Mouse (Mus musculus) left cerebral cortex, postnatal 25 days (tissue): ENCODE results near the gene Sptbn4. TPM values are rescaled to one million over a fixed set of nuclear protein-coding genes. Genes with fewer than 3 reads are reported as not detected.

Experiments
- DNase-seq, 2 experiments: peaks; one replicate each; pipeline ENCODE4 v3.0.0; 2022; ENCODE audit warnings: low spot score in 2 of 2, mixed read lengths in 1 of 2
- intact Hi-C: fragments of 180-260 bp; cut with DNase I; formaldehyde crosslinking; loops from one replicate; pipeline ENCODE4 v1.15.1; 2025
- total RNA-seq, 2 experiments: library from RNA; stranded (reverse); gene quantifications; 2 replicates each; pipeline ENCODE4 v1.2.3; 2021

Sptbn4 gene
- total RNA-seq, 2 experiments from 2014 or later: 132 to 139 TPM

DNA sequence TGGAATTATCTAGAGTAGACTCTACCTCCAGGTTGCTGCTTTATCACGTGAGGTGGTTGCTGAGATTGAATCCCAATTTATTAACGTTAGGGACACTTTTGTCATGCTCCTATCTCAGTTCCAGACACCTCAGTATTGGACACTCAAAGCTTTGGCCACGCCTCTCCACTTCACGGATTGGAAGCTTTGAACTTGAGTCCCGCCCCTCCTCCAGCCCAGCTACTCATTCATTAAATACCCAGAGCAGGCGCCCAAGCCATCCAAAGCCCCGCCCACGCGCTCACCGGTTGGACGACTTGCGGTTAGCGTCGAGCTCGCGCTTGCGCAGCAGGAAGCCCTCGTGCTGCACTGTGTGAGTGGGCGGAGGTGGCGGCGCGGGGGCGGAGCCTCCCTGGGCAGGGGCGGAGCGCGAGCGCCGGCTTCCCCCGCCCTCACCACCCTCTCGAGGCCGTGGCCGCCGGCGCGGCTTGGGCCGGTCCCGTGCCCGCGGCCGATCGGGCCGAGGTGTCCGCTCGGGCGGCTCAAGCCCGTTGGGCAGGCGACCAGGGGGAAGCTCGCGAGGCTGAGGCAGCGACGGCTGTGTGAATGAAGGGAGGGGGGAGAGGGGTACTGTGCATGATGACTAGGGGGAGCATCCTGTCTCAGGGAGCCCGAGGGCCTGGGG lies 86.1 kb downstream of the Sptbn4 start:
- intact Hi-C loops: no loop called here
- DNase-seq: peak; percentile 98 to 99

DNA sequence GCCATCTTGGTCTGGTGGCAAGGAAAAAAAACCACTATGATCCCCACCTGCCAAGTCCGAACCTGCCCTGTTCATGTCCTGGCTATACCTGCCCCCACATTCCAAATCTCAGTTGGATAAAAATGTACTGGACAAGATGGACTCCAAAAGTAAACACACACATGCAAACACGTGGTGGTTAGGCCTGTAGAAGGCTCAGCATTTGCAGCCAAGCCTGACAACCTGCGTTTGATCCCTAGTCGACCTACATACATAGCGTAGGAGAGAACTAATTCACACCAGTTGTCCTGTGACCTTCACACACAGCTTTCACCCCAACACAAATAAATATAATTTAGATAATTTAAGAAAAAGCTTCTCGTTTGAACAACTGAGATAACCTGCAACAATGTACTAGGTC lies 86.7 kb downstream of the Sptbn4 start:
- no peak for DNase-seq
- intact Hi-C loops: no loop called here

DNA sequence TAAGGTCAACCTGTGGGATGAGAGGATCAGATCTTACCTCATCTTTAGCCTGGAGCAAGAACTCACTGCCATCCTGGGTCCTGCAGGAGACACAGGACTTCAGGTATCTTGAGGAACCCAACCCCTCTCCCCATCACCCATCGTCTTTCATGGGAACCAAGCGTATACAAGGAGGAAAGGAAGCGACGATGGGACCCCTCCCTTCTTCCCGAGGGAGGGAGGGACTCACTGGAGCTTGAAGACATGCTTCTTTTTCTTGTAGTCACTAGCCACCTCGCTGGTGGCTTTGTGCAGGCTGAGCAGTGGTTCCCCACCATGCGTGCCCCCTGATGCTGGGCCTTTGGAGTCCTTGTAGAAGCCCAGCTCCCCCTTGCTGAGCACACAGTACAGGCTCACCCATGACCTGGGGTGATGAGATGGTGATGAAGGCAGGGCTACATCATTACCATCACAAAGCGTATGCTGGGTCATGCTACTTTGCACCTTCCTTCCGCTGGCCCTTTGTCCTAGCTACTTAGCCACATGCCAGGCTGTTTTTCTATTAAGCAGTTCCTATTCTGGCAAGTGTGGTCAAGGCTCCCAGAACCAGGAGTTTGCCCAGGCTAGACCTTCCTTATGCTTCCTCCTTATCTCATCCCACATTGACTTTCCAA lies 87.7 kb downstream of the Sptbn4 start:
- intact Hi-C loops: no loop called here
- DNase-seq: no peak

DNA sequence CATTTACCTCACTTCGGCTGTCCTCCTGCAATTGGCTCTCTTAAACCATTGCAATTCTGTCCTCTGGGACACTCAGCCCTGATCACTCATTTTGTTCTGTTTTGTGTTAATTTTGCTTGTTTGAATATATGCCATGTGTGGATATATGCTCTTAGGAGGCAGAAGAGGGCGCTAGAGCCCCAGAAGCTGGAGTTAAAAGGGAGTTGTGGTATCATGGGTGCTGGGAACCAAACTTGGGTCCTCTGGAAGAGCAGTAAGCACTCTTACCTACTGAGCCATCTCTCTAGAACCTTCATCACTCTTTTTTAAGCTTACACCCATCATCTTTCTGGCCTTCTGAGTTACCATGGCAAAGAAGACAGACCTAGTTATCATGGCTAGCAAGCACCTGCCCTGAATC lies 88.3 kb downstream of the Sptbn4 start:
- intact Hi-C loops: no loop called here

DNA sequence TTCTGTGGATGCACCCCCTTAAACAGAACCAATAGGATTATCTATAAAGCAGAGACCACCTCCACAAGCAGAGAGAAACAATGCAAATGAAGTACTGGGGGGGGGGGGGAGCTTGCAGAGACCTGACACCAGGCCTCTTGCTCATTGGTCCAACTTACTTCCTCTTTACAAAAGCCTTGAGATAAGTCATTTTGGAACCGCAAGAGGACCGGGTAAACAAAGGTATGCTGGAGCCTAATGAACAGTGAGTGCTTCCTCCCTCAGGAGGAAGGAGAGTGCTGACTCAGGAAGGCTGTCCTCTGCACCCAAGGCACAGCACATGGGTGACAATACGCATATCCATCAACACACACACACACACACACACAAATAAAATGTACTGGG lies 89.9 kb downstream of the Sptbn4 start:
- intact Hi-C loops: no loop called here
- no peak for DNase-seq

More for the DNA sequence above, 88.3 kb downstream of the Sptbn4 start:
- no peak for DNase-seq

DNA sequence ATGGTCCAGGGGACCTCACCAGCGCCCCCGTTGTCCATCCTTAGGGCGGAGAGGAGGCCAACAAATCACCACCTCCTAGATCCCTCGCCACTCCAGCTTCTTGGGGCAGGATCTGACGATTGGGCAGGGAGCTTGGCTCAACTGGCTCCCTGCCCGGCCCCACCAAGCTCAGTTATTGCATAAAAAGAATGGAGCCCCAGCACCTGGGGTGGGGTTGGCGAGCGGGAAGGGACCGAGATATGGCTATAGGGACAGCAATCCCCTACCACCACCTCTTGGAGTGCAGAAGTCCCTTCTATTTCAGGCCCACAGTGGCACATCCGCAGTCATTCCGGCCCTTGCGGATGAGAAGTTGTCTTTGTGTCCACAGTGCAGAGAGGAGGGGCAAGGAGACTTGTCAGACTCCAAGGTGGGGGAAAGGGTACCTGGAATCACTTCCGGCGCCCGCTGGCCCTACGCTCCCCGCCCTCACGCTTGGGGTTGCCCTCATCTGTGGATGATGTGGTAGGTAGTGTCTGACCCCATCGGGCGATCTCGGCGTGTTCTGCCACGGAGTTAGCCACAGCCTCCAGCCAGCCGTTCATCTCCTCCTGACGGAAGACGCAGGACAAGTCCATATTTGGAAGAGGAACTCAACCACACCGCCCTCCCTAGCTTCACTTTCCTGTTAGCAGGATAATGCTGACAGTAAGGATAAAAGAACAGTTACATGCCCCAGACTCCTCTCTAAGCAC lies 90.5 kb downstream of the Sptbn4 start, which contains the start of gene Gm20479:
Gene Gm20479 (minus strand): TSS at position 559 of the 734 bp plus-strand sequence.
- intact Hi-C loops: no loop called here
- no peak for DNase-seq

DNA sequence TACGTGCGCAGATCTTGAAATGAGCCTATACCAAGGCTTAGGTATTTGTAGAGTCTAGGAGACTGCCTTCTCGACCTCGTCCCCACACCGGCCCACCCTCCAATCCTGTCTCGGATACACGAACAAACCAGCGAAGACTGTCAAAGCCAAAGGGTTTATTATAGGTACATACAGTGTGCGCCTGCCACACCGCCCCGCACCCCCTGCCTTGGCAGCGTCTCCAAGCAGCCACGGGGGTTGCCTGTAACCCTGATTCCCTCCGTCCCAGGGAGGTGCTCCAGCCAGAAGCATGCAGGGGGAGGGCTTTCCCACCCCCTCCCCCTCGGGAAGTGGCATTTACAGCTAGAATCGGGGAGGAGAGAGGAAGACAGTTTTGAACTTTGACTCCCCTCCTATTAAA lies 91.2 kb downstream of the Sptbn4 start:
- intact Hi-C loops: no loop called here
- no peak for DNase-seq

DNA sequence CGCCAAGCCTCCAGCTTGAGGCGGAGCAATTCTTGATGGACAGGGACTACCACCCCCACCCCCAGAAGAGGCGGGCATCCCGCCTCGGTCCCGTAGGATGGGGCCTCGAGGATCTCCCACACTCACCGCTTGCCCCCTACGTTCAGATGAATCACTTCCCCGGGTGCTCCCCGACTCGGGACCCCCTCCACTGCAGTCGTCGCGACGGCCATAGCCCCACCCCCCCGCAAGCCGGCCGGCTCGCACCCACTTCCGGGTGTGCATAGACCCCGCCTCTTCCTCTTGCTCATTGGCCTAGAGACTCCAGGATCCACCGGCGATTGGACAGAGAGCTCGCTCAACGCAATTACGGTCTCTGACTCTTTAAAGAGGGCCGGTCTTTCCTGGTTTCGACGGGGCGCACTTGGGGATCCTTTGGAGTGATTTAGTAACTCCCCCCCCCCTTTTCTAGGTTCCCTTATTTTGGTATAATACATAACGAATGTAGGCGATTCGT lies 91.7 kb downstream of the Sptbn4 start, which contains the start of gene Shkbp1:
Gene Shkbp1 (minus strand): TSS at position 275 of the 496 bp plus-strand sequence.
- DNase-seq: peak; percentile 82 to 93
- intact Hi-C loops: loop anchor here (2.0 kb wide), 1 partner anchor 15 kb away; no protein-coding TSS in a partner anchor

DNA sequence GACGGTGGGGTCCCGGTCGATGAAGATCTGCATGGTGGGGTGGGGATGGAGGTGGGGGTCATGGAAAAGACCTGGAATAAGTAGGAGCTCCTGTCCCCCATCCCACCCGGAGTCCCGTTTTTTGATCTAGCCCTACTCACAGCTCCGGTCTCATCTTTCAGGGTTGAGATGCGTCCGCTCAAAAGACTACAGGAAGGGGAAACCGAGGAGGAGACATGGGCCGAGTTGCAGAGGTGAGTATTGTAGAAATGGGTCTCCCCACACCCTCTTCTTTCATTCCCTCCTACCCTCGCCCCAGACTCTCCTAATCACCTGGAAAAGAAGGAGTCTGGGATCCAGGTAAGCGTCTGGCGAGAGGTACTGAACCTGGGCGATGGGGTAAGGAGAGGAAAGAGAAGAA lies 92.2 kb downstream of the Sptbn4 start:
- no peak for DNase-seq
- intact Hi-C loops: loop anchor here (2.0 kb wide), 1 partner anchor 14 kb away; no protein-coding TSS in a partner anchor

DNA sequence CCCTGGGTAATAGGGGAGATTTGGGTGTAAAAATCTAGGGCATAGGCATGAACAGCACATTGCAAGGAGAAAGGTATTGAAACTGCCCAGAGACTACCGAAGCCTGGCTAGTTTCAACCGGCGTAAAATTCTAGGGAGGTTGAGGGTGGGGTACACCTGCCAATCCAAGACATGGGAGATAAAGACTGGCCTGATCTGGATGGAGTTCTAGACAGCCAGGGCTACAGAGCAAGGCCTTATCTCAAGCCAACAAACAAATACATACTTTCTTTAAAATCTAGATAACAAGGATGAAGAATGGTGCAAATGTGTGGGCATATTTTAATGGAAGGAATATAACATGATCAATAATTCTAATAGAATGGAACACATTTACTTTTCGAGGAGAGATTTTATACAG lies 92.7 kb downstream of the Sptbn4 start:
- DNase-seq: no peak
- intact Hi-C loops: loop anchor here (2.0 kb wide), 1 partner anchor 14 kb away; no protein-coding TSS in a partner anchor

DNA sequence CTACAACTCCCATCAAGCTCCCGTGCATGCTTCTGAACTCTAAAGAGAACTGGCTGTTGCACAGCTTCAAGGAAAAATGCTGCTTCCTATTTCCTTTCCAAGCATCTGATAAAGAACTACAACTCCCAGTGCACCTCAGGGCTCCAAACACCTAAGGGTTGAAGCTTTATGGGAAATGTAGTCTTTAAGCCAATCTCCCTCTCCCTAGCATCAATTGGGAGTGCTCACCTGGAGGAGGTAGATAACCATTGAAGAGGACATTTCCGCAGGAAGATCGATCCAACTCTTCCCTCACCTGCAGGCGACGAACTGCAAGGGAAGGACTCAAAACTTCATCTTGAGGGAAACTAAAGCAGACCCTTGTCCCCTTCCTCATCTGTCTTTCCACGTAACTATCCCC lies 93.3 kb downstream of the Sptbn4 start:
- no peak for DNase-seq
- intact Hi-C loops: loop anchor here (2.0 kb wide), 1 partner anchor 13 kb away; no protein-coding TSS in a partner anchor

DNA sequence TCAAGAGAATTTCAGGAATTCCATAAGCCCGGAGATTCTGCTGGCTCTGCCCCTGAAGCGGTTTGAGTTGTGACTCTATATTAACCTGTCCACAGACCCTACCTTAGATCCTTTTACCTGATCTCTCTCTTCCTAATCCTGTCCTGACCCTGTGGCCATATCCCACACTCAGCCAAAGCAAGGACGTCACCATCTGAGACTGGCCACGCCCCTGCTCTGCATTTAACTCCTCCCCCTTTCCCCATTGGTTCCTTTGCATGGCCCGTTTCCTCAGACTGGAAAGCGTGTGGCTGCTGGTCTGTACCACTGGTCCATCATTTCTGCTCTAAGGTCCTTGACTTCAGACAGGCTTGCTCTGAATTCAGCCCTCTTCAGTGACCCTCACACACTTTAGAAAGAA lies 102.0 kb downstream of the Sptbn4 start:
- DNase-seq: no peak
- intact Hi-C loops: no loop called here

DNA sequence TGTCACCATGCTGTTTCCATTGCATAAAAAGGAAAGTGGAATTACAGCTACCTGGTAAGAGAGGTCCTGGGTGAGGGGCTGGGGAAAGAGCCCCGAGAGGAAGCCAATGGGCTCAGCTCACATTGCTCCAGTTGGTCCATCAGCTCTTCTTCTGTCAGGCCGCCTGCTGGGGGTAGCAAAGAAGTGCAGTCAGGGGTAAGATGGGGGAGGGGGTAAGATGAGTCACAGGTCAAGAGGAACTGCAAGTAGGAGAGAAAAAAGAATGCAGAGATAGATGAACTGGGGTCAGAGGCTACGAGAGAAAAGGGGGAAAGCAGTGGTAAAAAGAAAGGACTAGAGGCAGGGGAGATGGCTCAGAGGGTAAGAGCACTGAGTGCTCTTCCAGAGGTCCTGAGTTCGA lies 104.9 kb downstream of the Sptbn4 start:
- DNase-seq: no peak
- intact Hi-C loops: no loop called here

DNA sequence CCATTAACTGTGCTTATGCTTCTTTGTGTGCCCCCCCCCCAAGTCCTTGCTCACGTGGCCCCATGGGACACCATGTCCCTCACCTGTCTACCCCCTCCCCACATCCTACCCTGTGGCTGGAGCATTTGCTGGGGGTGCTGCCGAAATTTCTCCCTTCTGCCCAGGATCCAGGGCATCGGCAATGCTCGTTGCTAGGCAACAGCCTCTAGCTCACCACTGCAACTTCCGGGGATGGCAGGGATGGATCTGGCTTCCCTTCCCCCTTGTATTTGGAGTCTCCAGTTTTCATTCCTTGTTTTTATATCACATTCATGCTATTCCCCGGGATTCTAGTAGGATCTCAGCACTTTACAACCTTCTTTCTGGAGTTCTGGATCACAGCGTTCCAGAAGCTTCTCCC lies 108.0 kb downstream of the Sptbn4 start:
- peak; percentile 77 to 88 for DNase-seq

DNA sequence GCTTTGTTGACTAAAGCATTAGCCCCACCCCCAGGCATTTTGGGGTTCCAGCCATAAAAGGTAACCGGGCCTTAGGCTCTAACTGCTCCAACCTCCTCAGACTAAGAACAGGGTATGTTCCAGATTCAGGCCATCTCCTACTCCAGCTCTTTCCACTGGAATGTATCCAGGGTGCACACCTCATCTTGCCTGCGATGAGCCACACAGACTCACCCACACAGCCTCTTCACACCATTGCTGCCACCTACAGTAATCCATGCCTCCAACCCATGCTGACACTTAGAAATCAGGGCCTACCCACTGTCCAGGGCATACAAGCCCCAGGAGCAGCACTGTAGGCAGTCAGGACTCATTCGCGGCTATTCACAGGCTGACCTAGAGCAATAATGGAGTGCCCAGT lies 108.4 kb downstream of the Sptbn4 start:
- intact Hi-C loops: loop anchor here (1.0 to 5.0 kb wide), 5 partner anchors 57 to 188 kb away; partner anchors contain the start of genes Blvrb, Sertad1 and Sptbn4
- DNase-seq: peak in 1 of 2 experiments; percentile 78

More for the DNA sequence above, 108.0 kb downstream of the Sptbn4 start:
- intact Hi-C loops: loop anchor here (1.0 to 5.0 kb wide), 5 partner anchors 57 to 188 kb away; partner anchors contain the start of genes Blvrb, Sertad1 and Sptbn4

DNA sequence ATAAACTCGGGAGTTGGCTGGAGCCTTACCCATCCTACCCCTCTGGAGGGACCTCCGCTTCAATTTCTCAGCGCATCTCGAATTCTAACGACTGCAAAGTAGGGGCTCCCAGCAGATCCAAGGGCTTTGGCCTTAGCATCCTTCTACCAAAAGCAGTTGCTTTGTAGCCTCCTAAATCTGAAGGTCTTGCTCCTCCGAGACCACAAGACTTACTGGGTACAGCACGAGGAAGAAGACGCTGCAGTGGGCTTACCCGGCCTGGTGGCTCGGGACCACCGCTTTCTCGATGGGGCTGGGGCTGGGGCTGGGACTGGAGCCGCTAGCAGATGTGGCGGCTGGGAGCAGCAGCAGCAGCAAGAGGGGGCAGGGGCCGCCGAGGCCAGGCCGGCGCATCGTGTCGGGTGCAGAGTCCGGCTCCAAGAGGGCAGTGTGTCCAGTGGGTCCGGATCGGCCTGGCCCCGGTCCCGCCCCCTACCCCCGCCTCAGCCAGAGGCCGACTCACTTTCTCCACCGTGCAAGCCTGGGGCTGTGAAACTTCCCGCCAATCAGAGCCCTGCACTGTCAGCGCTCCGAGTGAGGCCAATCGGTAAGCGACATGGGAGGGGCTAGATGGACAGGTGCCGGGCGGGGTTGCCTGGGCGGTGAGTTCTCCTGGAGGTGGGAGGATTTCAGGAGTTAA lies 110.2 kb downstream of the Sptbn4 start, which contains the start of gene Ltbp4:
Gene Ltbp4 (minus strand): TSS at position 518 of the 679 bp plus-strand sequence.
- no peak for DNase-seq
- intact Hi-C loops: loop anchor here (5.0 kb wide), 4 partner anchors 110 to 190 kb away; partner anchors contain the start of genes Blvrb, Sertad1 and Sptbn4

DNA sequence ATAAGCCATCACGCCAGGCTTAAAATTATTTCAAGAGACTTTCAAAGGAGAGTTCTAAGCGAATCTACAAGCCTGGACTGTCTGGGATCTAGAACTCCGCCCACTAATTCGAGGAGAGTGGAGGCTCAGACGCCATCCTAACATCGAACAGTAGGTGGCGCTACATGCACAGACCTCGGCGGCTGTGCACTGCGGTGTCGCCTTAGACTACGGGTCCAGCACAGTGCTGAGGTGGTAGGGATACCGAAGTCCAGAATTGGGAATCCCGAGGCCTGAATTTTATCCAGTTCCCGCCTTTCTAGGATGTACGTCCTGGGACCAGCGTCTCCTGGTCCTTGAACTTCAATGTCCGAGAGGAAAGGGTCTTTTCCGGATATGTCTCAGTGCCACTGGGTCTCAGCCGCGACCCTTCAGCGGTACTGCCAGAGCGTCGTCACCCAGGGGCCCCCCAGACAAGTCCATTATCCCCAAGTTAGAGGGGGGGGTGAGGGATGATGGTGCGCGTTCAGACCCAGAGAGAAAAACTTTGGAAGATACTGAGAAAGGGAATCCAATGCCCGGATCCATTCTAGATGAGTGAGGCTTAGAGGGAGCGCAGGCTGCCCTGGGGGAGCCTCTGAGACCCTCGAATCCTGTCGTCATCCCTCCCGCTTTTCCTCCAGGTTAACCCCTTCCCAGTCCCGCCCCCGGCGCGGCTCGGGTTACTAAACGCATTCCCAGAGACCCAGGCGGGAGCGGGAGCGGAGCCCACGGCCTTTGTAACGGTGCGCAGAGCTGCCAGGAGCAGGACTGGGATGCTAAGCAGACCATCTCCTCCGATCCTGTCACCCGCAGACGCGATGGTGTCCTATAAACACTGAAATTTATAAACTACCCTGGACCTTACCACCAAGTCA lies 111.3 kb downstream of the Sptbn4 start:
- intact Hi-C loops: loop anchor here (1.0 to 5.0 kb wide), 5 partner anchors 48 to 191 kb away; partner anchors contain the start of genes Blvrb, Sertad1 and Sptbn4
- peak; percentile 93 to 96 for DNase-seq
